Mouse (Mus musculus): Measurements from ENCODE around the gene Tead1.

The Tead1 gene

DNA sequence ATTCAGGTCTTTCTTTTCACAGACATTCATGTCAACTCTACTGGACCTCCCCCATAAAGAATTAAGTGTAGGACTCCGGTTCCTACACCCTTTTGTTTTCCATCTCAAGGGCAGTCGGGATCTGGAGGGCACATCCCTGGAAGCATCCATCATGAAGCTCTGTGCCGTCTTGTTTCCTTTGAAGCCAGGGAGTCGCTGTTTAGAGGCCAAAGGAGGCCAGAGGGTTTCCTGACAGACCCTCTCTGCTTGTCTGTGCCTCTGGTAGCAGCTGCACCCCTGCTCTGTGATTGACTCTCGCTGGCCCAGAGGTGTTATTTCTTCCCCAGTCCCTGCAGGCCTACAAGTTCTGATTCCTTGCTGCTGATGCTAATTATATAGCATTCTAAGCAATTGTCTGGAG lies 259.8 kb downstream of the Tead1 start:
- DNase-seq, result no peak

DNA sequence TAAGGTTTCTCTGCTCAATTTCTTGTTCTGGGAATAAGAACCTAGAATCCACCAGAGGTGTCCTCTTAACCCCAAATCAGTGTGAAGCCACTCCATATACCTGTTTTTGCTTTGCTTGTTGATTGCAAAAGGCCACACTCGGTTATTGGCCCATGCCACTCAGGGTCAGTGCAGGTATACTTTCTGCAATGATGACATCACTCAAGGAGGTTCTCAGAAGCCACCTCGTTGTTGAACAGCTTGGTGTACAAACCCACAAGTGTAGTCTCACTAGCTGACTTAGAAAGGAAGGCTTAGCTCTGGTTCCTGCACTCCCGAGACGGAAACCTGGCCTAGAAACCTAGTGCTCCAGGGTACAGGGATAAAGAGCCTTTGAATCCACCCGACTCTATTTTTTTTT lies 263.4 kb downstream of the Tead1 start:
- DNase-seq, result no peak

DNA sequence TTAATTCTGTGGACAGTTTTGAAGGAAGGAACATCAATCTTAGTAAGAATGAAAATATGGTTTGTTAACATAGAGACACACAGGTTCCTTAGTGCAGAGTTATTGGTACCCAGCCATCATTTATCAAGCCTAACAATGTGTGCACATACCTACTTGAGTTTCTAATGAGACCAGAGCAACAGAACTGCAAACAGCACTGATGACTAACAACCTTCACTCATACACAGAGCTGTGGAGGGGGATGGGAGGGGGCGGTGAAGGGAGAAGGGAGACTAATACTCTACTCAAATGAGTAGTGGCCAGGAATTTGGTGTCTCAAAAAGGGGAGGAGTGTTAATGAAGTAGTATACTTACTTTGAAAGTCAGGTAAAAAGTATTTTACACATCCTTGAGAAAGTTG lies 263.9 kb downstream of the Tead1 start:
- no peak for DNase-seq

DNA sequence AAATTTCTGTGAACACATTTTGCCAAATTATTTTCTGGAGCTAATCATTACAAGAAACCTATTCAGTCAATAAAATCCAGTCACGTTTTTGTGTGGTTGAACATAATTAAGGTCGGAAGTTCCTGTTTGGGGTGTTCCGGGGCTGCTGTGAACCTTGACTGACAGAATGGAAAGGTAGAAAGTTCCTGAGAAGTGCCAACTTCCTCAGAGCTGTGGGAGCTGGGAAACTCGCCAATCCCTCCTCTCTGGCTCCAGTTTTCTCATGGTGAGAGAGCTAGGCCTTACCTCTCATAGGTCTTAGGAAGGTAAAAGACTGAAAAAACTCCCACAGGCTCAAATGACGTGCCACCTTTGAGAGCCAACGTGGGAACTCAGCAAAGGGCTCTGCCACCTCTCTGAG lies 267.6 kb downstream of the Tead1 start:
- DNase-seq, result no peak

DNA sequence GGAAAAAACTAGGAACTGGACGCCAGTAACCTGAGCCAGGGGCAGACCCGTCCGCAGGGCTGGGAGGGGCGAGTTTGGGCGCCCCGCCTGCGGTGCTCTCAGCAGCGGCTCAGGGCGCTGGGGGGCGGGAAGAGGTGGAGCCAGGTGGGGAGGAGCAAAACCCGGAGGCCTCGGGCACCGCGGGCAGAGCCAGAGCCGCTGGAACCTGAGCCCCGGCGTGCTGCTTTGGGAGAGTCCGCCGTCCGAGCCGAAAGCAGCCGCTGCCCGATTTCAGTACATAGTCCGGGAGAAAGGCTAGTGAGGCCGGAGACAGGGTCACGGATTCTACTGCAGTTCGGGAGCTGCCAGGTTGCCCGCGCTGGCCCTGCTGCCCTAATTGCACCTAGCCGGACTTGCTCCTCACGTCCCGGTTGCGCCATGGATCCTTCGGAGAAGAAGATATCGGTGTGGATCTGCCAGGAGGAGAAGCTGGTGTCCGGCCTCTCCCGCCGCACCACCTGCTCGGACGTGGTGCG lies 274.7 kb downstream of the Tead1 start, which contains the start of gene Rassf10:
Gene Rassf10 (plus strand): TSS at position 186 of the 515 bp plus-strand sequence.
- DNase-seq, result peak; percentile 29

DNA sequence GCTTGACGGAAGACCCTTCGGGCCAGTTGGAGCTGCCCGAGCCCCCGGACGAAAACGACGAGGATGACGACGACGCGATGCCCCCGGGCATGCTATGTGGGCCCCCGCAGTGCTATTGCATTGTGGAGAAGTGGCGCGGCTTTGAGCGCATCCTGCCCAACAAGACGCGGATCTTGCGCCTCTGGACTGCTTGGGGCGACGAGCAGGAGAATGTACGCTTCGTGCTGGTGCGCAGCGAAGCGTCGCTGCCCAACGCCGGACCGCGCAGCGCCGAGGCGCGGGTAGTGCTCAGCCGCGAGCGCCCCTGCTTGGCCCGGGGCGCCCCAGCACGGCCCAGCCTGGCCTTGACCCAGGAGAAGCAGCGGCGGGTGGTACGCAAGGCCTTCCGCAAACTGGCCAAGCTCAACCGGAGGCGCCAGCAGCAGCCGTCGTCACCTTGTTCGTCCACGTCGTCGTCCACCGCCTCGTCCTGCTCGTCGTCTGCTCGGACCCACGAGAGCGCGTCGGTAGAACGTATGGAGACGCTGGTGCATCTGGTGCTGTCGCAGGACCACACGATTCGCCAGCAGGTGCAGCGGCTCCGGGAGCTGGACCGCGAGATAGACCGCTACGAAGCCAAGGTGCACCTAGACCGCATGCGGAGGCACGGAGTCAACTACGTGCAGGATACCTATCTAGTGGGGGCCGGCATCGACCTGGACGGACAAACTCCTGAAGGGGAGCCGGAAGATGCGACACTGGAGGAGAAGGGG lies 275.4 kb downstream of the Tead1 start:
- DNase-seq, result peak; percentile 6

DNA sequence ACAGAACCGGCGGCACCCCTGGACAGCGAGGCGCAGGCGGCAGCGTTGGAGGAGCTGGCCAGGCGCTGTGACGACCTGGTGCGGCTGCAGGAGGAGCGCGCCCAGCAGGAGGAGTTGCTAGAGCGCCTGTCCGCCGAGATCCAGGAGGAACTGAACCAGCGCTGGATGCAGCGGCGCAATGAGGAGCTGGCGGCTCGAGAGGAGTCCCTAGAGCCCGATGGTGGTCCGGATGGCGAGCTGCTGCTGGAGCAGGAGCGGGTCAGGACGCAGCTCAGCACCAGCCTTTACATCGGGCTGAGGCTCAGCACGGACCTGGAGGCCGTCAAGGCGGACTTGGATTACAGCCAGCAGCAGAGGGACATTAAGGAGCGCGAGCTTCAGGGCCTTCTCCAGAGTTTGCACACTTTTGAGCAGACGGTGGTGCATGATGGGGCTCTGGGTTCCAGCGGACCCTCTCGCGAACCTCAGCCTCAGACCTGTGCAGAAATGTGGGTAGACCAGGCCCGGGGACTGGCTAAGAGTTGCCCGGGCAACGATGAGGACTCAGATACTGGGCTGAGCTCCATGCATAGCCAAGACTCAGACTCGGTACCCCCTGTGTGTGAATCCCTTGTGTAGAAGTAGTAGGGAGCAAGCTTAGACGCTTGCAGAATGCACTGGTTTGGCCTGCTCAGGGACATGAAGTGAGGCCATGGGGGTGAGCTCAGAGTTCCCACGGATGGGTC lies 276.1 kb downstream of the Tead1 start:
- DNase-seq, result peak; percentile 14

DNA sequence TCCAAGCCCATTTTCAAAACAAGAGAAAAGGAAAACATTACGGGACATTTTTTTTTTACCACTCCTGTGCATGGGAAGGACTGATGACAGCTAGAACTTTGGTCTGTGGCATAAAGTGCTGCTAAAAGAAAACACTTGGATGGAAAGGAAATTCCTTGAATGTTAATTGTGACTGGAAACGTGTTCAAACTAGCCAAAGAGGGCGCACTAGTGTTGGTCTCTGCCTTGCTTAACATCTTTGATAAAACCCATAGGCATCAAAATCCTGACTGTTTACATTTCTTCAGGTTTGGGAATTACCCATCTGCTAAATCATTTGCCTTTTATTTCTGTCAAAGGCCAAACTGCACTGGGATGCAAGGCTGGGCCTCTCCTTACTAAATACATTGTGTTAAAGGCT lies 276.8 kb downstream of the Tead1 start:
- DNase-seq, result no peak

All from cerebellum, adult 11 months (tissue).